Mouse (Mus musculus) limb, embryonic 10.5 days (tissue): Measurements from ENCODE around the gene Ccdc159. TPM values are rescaled to one million over a fixed set of nuclear protein-coding genes. Genes with fewer than 3 reads are reported as not detected.
A peak's percentile ranks its signal among the peaks of the same experiment; 100 is the strongest.

Source experiments
- DNase-seq: peaks from one replicate; pipeline ENCODE4 v3.0.0-alpha.2; 2017; ENCODE audit warnings: low spot score
- H3K27ac ChIP-seq: fragments of 300-500 bp; sonication (generic); 2 replicates; pipeline ENCODE4 v1.5.1; 2016; ENCODE audit warnings: mild to moderate bottlenecking
- H3K27me3 ChIP-seq: fragments of 300-500 bp; sonication (generic); 2 replicates; pipeline ENCODE4 v1.6.1; 2016; ENCODE audit warnings: low read depth, mild to moderate bottlenecking; ENCODE audit not compliant: poor library complexity, severe bottlenecking
- H3K36me3 ChIP-seq: fragments of 300-500 bp; sonication (generic); 2 replicates; pipeline ENCODE4 v1.6.1; 2016; ENCODE audit warnings: mild to moderate bottlenecking, moderate library complexity
- H3K4me1 ChIP-seq: fragments of 300-500 bp; sonication (generic); 2 replicates; pipeline ENCODE4 v1.6.1; 2016
- H3K4me3 ChIP-seq: fragments of 300-500 bp; sonication (generic); 2 replicates; pipeline ENCODE4 v1.5.1; 2016; ENCODE audit warnings: mild to moderate bottlenecking, moderate library complexity
- H3K9me3 ChIP-seq: fragments of 300-500 bp; sonication (generic); replicated peaks from 2 replicates; pipeline ENCODE4 v1.6.1; 2016; ENCODE audit warnings: mild to moderate bottlenecking
- WGBS: fragments of 180-500 bp; shearing (Covaris S2); methylation state at CpG from one replicate; pipeline ENCODE4 v1.1.7; 2016; 5-methylcytosine and 5-hydroxymethylcytosine counted together
- polyA plus RNA-seq: library from polyadenylated mRNA; unstranded; fragments of >200 nt; fragmentation: Nextera tagmentation; extraction: Ambion mirVana; gene quantifications from 2 replicates; pipeline ENCODE4 v1.2.1, GENCODE M21; 2016

Gene Ccdc159
- polyA plus RNA-seq, 1 experiment from 2014 or later: 3.9 TPM

DNA sequence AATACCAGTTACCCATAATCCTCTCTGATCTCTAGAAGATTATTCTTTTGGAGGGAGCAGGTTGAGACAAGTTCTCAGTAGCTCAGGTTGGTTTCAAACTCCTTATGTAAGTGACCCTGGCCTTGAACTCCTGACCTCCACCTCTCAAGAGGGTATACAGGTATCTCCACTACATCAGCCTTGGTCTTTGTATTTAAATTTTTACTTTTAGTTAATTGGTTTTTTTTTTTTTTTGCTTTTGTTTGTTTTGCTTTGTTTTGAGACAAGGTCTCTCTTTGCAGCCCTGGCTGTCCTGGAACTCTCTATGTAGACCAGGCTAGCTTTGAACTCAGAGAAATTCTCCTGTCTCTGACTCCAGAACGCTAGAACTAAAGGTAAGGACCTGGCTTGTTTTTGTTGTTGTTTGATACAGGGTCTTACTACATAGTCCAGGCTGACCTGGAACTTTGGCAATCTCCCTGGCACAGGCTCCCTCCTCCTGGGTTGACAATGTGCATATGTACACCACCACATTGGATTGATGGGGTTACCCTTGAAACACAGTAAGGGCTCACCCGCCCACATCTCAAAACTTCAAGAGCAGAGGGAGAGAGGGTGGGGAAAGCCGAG is 3.7 kb upstream of the Ccdc159 start:
- 86% methylated on average over 3 of the region's 3 CpGs for WGBS
- Histone ChIP-seq H3K9me3 (no peaks in the 10 kb centered on the region), H3K4me3 (no peak overlapping the region), H3K4me1 (peaks cover 11% of the 10 kb centered on the region), H3K36me3 (peaks cover 10% of the 10 kb centered on the region; the same call in 1 of the 2 replicates), H3K27me3 (peaks cover 3% of the 10 kb centered on the region; the same call in 1 of the 2 replicates), H3K27ac (no peak overlapping the region)
- DNase-seq: no peak

DNA sequence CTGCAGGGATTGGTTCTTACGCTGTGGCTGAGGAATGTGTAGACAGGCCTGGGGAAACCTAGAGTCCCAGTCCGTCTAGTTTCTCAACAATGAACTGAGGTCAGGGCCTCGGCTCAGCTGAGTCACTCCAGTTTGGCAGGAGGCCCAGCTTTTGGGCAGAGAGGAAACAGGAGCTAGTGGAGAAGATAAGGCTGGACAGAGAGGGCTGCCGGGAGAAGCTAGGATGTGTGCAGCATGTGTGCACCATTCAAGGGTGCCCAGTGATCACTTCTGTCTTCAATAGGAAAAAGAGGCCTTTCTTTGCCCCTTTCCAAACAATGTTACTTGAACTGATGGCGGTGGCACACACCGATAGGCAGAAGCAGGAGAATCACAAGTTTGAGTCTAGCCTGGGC is 3.2 kb upstream of the Ccdc159 start:
- no peak for DNase-seq
- H3K4me1 ChIP-seq: peaks cover 10% of the 10 kb centered on the region
- H3K27me3 ChIP-seq: peaks cover 3% of the 10 kb centered on the region; the same call in 1 of the 2 replicates
- no peaks in the 10 kb centered on the region for H3K9me3 ChIP-seq
- WGBS: 90% methylated on average over 6 of the region's 6 CpGs
- no peak overlapping the region for H3K27ac ChIP-seq
- peaks cover 10% of the 10 kb centered on the region; the same call in 1 of the 2 replicates for H3K36me3 ChIP-seq
- no peak overlapping the region for H3K4me3 ChIP-seq

DNA sequence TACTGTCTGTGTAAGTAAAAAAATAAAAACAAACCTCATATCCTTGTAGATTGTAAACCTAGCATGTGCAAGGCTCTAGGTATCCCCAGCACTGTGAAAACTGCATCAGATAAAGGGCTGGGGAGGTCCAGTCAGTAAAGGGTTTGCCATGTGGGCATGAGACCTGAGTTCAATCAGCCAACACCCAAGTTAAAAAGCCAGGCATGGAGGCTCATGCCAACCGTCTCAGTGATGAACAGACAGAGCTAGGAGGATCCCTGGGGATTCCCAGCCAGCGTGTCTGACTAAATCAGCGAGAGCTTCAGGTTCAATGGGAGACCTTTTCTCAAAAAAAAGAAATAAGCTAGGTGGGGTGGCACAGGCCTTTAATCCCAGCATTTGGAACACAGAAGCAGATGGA is 2.2 kb upstream of the Ccdc159 start:
- 86% methylated on average over 3 of the region's 3 CpGs for WGBS
- peaks cover 3% of the 10 kb centered on the region; the same call in 1 of the 2 replicates for H3K27me3 ChIP-seq
- DNase-seq: no peak

DNA sequence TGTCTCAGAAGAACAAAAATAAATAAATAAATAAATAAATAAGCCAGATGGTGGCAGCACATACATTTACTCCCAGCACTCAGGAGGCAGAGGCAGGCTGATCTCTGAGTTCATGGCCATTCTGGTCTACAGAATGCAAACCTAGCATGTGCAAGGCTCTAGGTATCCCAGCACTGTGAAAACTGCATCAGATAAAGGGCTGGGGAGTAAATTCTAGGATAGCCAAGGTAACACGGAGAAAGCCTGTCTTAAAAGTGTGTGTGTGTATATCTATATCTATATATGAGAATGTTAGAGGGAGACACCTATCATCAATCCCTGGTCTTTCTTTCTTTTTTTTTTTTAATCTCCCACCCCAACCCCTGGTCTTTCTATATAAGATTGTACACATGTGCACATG is 1.8 kb upstream of the Ccdc159 start:
- peaks cover 10% of the 10 kb centered on the region for H3K4me1 ChIP-seq
- H3K27me3 ChIP-seq: peaks cover 3% of the 10 kb centered on the region; the same call in 1 of the 2 replicates
- H3K36me3 ChIP-seq: peaks cover 10% of the 10 kb centered on the region; the same call in 1 of the 2 replicates
- H3K9me3 ChIP-seq: no peaks in the 10 kb centered on the region
- no peak overlapping the region for H3K27ac ChIP-seq
- WGBS: 93% methylated on average over 1 of the region's 1 CpGs
- no peak overlapping the region for H3K4me3 ChIP-seq
- no peak for DNase-seq

More for the DNA sequence above, 2.2 kb upstream of the Ccdc159 start:
- H3K4me3 ChIP-seq: no peak overlapping the region
- H3K4me1 ChIP-seq: peaks cover 10% of the 10 kb centered on the region
- no peaks in the 10 kb centered on the region for H3K9me3 ChIP-seq
- no peak overlapping the region for H3K27ac ChIP-seq
- peaks cover 10% of the 10 kb centered on the region; the same call in 1 of the 2 replicates for H3K36me3 ChIP-seq

DNA sequence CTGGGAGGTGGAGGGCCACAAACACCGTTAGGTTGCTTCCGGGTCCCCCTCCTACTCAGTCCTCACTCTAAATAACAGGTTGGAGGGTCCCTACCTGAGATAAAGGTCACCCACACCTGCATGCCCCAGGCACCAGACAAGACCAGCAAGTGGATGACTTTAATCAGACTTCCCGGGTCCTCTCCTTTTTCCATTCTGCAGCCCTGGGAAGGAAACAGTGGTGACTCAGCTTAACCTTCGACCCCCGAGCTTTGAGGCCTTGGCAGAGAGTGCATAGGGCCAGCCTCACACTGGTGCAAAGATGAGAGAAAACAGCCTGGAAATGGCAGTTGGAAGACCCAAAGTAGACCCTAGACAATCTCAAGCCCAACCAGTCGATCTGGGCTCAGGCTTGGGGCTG is 1.1 kb upstream of the Ccdc159 start:
- H3K36me3 ChIP-seq: peaks cover 10% of the 10 kb centered on the region; the same call in 1 of the 2 replicates
- DNase-seq: no peak
- 78% methylated on average over 6 of the region's 6 CpGs for WGBS
- 0 out of 2 replicates have a peak, but pooled peaks cover under 1% of the 10 kb centered on the region for H3K27me3 ChIP-seq
- H3K9me3 ChIP-seq: no peaks in the 10 kb centered on the region
- H3K27ac ChIP-seq: peak overlapping the region; percentile 71; the same call in 1 of the 2 replicates
- H3K4me3 ChIP-seq: peak overlapping the region; percentile 56
- peaks cover 10% of the 10 kb centered on the region for H3K4me1 ChIP-seq

DNA sequence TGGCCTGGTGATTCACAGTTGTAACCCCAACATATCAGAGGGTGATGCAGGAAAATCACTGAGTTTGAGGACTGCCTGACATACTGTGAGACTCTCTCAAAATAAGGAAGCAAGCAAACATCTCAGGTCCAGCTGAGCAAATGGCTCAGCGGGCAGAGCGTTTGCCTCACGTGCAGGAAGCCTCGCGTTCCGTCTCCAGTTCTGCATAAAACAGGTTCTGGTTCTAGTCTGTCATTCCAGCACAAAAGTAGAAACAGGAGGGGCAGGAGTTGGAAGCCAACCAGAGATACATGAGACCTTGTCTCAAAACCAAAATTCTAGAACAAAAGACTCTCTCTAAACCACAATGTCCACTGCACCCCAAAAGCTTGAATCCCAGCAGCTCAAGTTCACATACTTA is 487 bp upstream of the Ccdc159 start:
- no peak for DNase-seq
- 5% methylated on average over 6 of the region's 6 CpGs for WGBS
- H3K4me1 ChIP-seq: peaks cover 10% of the 10 kb centered on the region
- H3K27me3 ChIP-seq: no peaks in the 10 kb centered on the region
- no peaks in the 10 kb centered on the region for H3K9me3 ChIP-seq
- peak overlapping the region; percentile 56 for H3K4me3 ChIP-seq
- peak overlapping the region; percentile 71; the same call in 1 of the 2 replicates for H3K27ac ChIP-seq
- H3K36me3 ChIP-seq: peaks cover 10% of the 10 kb centered on the region; the same call in 1 of the 2 replicates

DNA sequence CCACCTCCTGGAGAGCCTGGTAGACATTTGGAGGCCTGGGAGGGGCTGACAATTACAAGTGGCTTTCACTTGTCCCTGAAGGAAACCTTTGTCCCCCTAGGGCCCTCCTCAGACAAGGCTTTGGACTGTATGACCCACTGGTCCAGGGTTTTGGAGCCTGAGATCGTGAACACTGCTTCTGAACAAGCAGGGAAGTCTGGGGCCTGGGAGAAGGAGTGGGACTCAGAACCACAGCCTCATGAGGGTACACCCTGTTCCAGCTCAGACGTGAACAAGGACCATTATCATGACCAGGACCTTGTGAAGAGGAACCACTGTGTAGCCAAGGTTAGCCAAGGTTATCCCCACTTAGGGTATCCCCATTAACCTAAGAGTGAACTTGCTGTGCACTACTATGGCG is 1.9 kb downstream of the Ccdc159 start:
- Histone ChIP-seq H3K9me3 (no peaks in the 10 kb centered on the region), H3K4me1 (peaks cover 10% of the 10 kb centered on the region), H3K36me3 (peaks cover 9% of the 10 kb centered on the region; the same call in 1 of the 2 replicates), H3K27me3 (0 out of 2 replicates have a peak, but pooled peaks cover 1% of the 10 kb centered on the region), H3K4me3 (no peak overlapping the region), H3K27ac (no peak overlapping the region)
- no peak for DNase-seq
- WGBS: 82% methylated on average over 3 of the region's 3 CpGs

DNA sequence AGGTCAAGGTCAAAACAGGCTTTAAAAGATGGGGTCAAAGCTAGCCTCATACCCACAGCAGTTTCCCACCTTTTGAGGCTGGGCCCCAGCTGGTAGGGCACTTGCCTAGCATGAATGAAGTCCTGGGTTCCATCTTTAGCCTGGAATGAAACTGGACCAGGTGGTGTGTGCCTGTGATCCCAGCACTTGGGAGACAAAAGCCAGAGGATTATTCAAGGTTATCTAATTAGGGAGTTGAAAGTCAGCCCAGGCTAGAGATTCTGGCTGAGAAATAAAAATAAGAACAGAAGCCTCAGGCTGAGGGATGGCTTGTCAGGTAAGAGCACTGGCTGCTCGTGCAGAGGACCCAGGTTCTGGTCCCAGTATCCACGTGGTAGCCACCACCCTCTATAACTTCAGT is 4.7 kb downstream of the Ccdc159 start:
- H3K4me3 ChIP-seq: no peak overlapping the region
- no peak for DNase-seq
- WGBS: 71% methylated on average over 2 of the region's 2 CpGs
- H3K36me3 ChIP-seq: no peaks in the 10 kb centered on the region
- peaks cover 8% of the 10 kb centered on the region for H3K4me1 ChIP-seq
- H3K27me3 ChIP-seq: peaks cover 9% of the 10 kb centered on the region
- no peak overlapping the region for H3K27ac ChIP-seq
- H3K9me3 ChIP-seq: no peaks in the 10 kb centered on the region

DNA sequence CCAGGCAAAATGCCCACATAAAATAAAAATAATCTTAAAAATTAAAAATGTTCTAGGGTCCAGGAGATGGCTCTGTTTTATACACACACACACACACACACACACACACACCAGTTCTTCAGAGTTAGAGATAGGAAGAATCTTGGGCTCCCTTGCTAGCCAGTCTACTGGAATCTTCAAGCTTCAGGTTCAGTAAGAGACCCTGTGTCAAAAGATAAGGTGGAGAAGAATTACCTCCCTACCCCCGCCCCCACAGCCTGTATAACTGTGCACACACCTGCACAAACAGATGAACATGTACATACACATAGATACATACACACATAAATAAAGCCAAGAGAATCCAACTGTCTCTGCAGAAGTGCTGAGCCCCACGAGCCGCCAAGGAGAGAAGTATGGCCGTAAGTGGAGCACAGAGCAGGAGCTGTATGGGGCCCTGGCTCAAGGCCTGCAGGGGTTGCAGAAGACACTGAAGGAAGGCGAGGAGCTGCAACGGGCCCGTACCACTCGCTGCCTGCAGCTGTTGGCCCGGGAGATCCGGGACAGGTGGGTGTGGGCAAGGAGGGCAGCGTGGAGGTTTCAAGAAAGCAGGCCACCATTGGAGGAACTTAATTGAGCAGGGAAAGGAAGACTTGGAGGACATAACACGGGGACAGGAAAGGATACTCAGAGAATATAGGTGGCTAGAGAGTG is 5.3 kb downstream of the Ccdc159 start:
- H3K4me1 ChIP-seq: peaks cover 14% of the 10 kb centered on the region
- H3K36me3 ChIP-seq: no peaks in the 10 kb centered on the region
- no peak overlapping the region for H3K27ac ChIP-seq
- H3K27me3 ChIP-seq: peaks cover 9% of the 10 kb centered on the region
- H3K9me3 ChIP-seq: no peaks in the 10 kb centered on the region
- 59% methylated on average over 12 of the region's 12 CpGs for WGBS
- no peak overlapping the region for H3K4me3 ChIP-seq
- DNase-seq: no peak

DNA sequence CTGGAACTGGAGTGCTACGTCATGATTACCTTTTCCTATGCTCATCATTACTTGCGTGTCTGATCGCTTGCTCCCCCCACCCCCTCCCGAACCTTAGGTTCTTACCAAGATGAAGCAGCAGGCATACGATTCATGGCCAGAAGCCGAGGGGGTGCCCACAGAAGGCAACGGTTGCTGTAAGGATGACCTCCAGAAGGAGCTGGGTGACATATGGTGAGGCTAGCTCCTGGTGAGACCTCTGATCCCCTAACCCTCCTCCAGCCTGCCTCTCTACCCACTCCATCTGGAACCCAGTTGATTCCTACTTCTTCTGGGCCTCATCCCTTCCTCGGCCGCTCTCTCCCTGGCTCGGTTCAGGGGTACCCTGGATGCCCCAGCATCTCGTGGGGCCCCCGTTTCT is 6.8 kb downstream of the Ccdc159 start:
- peaks cover 17% of the 10 kb centered on the region for H3K4me1 ChIP-seq

DNA sequence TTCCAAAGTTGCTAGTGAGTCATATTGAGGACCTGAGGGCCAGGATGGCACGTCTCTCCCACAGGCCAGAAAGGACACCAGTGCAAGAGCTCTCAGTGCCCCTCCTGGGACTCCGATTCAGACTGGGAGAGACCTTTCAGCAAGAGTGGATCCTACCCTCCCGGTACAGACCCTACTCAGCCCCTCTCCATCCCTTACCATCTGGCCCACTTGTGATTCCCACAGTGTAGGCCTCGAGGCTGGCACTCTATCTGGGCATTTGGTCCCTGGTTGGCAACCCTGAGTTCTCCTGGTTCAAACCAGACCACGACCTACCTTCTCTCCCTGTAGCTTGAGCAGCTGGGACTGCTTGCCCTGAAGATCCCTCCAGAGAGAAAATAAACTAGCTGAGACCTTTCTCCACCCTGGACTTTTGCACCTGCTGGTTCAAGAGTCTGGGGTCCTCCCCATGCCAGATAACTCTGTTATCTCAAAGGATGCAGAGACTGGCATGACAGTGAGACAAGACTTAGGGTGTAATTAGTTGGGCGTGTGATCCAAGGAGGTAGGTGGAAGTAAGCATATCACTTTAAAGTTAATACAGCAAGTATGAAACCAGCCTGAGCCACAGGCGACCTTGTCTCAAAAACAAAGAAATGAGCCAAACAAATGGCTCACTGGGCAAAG is 8.3 kb downstream of the Ccdc159 start:
- Histone ChIP-seq H3K4me3 (no peak overlapping the region), H3K27ac (no peak overlapping the region), H3K9me3 (no peaks in the 10 kb centered on the region), H3K27me3 (peaks cover 9% of the 10 kb centered on the region), H3K4me1 (peaks cover 17% of the 10 kb centered on the region), H3K36me3 (no peaks in the 10 kb centered on the region)
- WGBS: 82% methylated on average over 7 of the region's 7 CpGs
- no peak for DNase-seq

More for the DNA sequence above, 6.8 kb downstream of the Ccdc159 start:
- WGBS: 90% methylated on average over 12 of the region's 12 CpGs
- no peaks in the 10 kb centered on the region for H3K9me3 ChIP-seq
- H3K36me3 ChIP-seq: no peaks in the 10 kb centered on the region
- H3K27ac ChIP-seq: no peak overlapping the region
- DNase-seq: no peak
- peaks cover 9% of the 10 kb centered on the region for H3K27me3 ChIP-seq
- no peak overlapping the region for H3K4me3 ChIP-seq

DNA sequence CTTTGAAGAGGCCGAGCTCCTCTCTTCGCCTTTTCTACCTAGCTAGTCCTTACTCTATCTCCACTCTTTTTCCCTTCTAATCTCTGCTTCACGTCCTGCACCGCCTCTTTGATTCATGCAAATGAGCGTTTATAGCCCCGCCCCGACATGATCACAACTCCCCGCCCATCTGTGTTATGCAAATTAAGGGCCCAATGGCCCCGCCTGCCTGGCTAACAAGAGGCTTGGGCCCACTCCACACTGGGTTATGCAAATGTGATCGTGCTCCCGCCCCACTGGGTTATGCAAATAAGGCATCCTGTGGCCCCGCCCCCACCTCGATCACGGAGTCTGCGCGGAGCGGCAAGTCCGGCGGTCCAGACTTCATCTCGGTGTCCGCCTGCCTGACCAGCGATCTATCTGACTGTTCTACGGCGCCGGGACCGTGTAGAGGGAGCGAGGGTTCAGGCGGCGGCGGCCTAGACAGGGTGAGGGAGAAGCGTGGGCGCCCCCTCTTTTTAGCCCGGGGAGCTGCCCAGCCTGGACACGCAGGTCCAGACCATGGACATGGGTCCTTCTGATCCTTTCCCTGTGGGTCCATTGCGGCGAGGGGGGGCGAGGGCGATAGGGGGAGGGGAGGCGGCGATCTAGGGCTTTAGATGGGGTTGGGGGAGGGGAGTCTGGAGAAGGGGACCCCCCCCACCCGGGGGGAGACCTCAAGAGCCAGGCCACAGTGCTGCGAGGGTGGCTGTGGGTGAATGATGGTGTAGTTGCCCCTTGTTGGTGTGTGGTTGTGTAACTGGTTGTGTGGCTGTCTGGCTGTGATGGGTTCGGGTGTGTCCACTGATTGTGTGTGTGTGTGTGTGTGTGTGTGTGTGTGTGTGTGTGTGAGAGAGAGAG is 9.7 kb downstream of the Ccdc159 start, which contains the start of gene Plppr2:
Gene Plppr2, plus strand, starts transcription at position 342 of the 879 bp plus-strand sequence.
- Histone ChIP-seq H3K4me3 (peak within 1 kb of the TSS; percentile 69), H3K9me3 (no peaks in the 10 kb centered on the region), H3K4me1 (peaks cover 17% of the 10 kb centered on the region), H3K27me3 (peaks cover 9% of the 10 kb centered on the region), H3K27ac (peak within 1 kb of the TSS; percentile 82), H3K36me3 (no peaks in the 10 kb centered on the region)
- DNase-seq: peak; percentile 94
- 5% methylated on average over 43 of the region's 43 CpGs for WGBS
